Mouse (Mus musculus): ENCODE measurements at regions not wholly inside any gene's neighbourhood (a gene's known extent, or its start where the extent isn't known, plus 50 kb on each side); places are given as distances from the start of the nearest gene placed in this dataset.
A peak's percentile ranks its signal among the peaks of the same experiment; 100 is the strongest.

DNA sequence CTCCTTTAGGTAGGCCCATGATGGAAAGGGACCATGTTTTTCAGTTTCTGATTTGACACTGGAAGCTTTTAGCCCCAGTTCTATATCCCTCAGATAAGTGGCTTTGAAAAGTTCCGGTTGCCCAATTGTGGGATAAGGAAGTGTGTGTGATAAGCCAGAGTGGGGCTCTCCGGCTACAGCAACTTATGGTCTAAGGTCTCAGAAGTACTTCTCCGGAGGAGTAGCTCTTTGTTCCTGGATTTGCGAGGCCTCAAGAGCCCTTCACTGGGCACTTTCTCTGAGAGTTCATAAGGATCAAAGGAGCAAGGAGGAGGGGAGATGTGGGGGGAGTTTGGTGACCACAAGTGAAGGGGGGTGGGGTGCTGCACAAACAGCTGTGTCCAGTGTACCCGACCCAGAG, 118.3 kb upstream of the Id2 start:
- DNase-seq = no peak

DNA sequence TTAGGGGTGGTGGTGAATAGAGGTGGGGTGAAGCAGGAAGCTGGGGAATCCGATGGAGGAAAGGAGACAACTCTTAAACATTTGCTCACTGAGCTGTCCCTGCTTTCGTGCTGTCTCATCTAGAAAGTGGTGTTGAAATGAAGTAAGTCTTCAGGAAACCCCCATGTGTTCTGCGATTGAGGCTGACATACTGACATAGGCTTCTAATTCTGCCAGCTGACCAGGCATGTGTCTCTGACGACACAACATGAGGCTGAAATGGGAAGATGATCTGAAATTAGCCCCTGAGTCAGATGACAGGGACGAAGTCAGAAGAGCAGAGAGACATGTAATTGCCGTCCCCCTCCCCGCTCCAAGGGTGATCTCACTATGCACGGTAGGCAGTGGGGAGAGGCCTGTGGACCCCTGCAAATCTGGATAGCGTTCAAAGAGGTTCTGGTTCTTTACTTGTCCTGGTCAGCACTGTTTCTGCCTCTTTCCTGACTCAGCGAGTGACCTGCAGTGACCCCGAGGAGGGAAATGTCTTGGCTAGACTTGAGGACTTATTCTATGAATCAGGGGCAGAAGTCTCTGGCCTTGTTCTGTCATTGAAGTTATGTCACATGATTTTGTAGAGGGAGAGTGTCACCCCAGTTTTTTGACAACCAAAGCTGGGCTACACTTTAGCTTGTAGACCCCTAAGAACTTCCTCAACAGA, 117.0 kb upstream of the Id2 start:
- DNase-seq = peak; percentile 49

DNA sequence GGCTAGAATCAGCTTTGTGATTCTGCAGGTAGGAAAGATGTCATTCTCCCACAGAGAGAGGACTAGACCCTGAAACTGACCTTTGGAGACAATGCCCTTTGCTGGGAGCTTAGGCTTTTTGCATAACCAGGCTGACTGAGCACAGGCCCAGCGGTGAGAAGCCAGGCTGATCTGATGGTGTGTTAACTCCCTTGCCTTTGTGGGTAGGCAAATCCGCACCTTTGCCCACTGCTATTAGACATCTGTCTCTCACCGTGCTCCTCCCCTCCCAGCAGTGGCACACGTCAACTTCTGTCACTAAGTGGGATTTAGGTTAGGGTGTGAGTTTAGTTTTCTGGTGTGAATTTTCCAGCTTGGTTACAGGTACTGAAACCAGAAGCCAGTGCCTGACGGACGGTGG, 114.4 kb upstream of the Id2 start:
- no peak for DNase-seq

DNA sequence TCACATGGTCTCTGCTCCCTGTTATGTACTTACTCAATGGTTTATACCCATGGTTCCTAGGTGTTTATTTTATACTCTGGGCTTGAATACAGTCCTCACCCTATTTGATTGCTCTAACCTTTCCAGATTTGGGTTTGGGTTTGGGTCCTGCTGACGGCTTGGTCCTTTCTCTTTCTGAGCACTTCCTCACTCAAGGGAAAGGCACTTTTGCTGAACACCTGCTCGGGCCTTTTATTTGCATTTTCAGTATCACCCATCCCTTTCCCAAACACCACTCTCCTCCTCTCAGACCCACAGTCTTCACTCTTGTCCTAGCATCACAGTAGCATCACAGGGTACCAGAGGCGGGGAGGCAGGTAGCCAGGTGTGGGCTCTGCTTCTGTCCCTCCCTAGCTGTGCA, 113.7 kb upstream of the Id2 start:
- DNase-seq = no peak

DNA sequence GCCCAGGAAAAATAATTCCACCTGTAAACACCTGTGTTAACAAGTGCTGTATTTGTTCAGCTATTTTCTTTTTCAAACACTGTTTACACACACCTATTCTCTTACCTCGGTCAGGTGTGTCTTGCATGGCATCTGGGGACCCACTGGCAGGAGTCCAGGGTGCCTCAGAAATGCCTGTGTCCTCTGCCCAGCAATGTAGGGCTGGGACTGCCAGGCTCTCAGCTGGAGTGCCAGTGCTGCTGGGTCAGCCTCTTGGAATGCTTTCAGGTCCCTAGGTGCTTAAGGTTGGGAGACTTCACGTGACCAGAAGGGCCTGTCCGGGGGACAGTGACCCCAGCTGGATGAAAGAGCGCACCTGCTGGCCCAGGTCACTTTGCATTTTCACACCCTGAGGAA, 112.4 kb upstream of the Id2 start:
- peak; percentile 14 for DNase-seq

DNA sequence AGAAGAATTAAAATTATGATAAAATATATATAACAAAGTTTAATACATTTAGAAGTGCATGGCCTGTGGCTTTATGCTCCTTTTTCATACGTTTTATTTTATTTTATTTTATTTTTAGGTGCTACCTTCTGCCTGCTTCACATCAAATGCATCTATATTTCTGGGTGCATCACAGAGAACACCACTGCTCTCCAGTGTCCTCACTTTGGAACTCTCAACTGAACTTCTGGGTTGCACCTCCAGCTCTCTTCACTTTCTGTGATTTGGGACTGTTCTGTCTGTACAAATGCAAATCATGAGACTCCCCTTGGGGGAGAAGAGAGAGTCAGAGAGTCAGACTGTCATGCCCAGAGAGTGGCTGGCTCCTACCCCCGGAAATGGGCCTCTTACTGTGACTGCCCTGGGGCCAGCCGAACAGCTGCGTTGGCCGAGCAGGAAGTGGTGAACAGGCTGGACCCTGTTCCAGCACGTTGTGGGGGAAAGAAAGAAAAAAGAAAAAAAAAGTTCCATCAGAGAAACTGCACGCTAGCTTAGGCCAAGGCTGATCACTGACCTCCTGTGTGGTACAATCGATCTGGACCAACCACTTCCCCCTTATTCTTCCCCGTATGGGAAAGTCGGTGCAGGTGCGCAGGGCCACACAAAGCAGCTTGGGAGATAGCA, 111.9 kb upstream of the Id2 start:
- DNase-seq = peak; percentile 81

DNA sequence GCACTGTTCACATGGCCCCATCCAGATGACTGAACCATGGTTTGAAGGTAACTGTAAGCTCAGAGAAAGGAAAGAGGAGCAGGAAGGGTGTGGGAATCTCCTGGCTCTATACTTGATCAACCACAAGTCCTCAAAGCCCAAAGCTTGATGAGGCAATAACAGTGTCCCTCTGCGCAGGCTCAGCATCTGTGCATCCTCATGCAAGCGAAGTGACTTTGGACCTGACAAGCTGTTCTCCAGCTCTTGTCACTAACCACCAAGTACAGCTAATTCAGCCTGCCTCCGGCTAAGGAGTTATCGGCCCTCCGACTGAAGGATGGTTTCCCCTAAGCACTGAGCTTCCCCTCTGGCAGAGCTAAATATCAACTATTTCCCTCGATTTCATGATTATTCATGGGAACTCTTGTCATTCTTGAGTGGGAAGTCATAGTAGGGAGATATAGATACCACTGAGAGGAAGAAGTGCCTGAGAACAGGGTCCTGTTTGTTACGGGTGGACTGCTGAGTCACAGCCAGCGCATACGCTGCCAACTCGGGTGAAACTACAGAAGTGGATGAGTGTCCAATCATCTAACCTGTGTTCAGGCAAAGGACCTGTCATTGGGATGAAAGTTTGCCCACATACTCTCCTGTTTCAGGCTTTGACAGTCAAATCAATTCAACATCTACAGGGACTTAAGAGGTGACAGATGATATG, 106.6 kb upstream of the Id2 start:
- DNase-seq = no peak

DNA sequence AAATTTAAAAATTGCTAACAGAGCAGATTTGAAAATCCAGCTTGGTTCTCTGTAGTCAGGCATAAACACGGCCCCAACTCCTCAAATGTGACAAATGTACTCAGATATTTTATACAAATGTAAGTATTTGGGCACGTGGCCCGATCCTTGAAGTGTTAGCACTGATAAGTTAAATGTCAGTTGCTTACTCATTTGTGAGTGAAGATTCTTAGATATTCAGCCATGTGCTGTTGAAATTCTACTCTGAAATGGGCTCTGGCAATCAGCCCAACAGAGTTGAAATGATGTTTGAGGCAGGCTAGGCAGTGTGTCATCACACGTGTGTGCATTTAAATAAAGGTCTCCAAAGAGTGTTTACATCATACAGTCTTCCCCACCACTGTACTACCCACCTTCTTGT, 103.2 kb upstream of the Id2 start:
- DNase-seq = no peak

DNA sequence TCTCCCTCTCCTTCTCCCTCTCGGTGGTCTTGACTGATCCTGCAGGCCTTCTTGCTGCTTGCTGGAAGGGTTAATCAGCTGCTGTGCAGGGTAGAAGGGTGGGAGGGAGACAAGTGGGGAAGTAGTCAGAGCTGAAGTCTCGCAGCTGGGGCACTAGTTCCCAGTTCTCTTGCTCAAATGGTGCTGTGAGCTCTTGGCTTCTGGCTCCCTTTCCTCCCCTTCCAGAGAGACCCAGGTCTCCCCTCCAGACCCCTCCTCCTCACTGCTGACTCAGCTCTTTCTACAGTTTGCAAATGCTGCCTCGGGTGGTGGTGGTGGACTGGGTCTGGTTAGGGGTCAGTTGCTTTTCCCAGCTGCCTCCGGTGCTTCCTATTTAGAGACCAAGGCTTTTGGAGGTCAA, 100.8 kb upstream of the Id2 start:
- no peak for DNase-seq

DNA sequence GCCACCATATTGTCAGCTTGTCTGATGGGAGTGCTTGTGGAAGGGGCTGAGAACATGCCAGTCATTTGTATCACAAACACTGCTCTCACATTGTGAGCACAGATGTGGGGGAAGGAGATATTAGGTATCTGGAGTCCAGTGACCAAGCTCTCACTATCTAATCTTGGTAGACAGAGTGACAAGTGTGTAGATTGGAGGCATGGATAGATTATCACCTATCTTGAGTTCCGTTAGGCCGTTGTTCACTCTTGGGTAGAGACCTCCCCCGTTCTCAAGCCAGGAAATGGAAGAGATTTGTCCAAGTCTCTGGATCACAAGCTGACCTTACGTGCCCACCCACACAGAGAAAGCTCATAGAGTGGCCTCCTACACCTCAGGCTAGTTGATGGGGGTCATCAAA, 99.1 kb upstream of the Id2 start:
- no peak for DNase-seq

DNA sequence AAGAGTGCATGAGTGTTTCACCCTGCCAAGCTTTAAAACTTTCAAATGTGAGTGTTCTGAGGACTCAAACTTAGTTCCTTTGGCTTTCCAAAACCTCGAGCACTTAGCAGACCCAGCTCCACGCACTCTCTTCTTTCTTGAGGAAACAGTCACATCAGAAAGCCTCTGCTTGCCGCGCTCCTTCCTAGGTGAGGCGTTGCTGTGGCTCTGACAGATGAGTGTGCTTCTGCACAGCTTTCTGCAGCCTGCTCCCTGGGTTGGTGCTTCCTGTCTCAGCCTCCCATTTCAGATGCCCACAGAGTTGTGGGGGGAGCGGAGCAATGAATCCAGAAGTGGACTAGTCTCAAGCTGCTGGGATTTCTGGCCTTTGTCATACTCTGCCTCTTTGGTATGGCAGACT, 95.3 kb upstream of the Id2 start:
- no peak for DNase-seq

DNA sequence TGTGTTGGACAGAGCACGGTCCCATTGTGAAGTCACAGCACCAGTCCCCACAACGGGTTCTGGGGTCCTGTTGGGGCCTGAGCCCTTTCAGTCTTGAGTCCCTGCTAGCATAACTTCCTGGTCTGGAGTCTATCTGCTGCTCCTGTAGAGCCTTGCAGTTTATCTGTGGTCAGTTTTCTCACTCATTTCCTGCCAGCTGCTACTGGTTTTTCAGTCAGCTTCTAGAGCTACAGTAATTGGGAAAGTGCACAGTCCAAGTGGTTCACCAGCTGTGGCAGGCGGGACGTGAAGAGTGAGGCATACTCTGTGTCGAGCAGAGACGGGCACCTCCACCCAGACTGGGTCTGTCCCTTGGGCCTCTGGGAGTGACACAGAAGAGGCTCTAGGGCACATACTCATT, 93.4 kb upstream of the Id2 start:
- DNase-seq = peak; percentile 32

DNA sequence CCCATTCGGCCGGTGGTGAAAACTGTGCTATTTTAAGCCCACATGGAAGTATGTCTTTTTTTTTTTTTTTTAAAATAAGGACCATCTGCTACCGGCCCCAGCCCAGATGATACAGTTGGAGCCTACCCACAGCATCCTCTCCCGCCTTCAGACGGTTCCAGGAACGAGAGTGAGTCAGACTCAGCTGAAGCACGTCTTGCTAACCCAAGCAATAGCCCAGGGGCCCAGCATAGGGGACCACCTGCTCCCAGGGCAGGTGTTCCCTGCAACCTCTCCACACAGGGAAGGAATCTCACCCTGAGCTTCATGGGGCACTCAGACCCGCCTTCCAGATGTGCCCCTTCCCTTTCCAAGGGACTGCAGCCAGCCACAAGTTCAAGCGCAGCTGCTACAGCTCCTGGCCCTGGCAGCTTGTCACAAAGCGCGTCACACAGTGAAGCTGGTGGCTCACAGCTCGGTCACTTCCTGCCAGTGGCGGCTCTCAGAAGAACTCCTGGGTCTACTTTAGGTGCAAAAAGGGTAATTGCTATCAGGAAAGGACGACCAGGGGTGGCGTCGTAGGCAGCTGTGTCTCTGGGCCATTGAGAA, 92.3 kb upstream of the Id2 start:
- DNase-seq = peak; percentile 84

DNA sequence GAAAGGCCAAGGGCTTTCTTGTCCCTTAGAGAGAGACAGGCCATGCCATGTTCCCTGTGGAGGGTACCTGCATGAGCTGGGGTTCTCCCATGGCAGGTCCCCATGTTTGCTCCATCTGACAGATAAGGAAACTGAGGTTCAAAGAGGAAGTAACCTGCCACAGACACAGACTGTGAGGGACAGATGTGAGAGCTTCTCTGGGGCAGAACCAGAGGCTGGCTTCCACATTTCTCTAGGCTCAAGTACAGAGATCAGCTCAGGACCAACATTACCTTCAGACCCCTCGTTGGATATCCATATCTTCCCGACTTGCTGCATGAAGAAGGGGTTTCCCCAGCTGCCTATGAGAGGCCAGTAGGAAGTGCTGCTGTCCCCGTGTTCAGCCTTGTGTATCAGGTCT, 91.6 kb upstream of the Id2 start:
- no peak for DNase-seq

DNA sequence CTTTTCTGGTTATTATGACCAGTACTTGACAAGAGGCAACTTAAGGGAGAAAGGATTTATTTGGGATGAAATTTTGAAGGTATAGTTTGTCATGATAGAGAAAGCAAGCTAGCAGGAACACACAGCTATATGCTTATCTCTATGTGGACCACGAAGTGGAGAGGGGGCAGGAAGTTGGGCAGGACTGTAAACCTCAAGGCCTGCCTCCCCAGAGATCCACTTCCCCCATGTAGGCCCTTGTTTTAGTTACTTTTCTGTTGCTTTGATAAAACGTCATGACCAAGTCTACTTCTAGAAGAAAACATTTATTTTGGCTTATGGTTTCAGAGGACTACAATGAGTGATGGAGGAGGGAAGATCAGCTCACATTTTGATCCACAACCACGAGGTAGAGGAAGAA, 90.3 kb upstream of the Id2 start:
- no peak for DNase-seq

DNA sequence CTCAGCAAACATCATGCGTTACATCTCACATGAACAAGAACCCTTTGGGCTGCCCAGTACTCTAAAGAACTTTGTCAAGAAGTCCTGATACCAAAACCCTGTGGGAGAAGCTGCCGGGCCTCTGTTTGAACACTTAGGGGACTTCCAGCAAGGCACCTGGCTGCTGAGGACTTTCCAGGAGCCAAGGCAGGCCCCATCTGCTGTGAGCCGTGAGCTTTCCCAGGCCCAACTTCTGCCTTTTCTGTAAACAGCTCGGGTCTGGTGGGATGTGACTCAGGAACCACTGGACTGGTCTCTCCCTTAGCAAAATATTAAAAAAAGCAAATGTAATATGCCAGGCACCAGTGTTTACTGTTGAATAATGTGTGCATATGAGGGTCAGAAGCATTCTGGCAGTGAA, 85.7 kb upstream of the Id2 start:
- DNase-seq = no peak

DNA sequence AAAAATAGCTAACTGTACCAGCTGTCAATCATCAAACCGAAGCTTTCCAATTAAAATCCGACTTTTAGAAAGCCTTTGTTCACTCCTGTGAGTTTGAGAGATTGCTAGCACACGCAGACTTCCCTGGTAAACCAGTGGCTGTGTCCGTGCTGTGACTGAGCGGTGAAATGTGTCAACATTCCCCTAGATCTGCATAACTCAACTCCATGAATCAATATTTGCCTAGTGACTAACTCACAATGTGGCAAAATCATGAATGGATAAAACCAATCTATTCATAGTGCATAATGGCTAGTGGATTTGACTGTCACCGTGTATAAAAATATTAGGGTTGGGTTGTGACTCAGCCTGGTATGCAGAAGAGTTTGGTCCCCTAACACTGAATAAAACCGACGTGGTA, 84.4 kb upstream of the Id2 start:
- DNase-seq = no peak

DNA sequence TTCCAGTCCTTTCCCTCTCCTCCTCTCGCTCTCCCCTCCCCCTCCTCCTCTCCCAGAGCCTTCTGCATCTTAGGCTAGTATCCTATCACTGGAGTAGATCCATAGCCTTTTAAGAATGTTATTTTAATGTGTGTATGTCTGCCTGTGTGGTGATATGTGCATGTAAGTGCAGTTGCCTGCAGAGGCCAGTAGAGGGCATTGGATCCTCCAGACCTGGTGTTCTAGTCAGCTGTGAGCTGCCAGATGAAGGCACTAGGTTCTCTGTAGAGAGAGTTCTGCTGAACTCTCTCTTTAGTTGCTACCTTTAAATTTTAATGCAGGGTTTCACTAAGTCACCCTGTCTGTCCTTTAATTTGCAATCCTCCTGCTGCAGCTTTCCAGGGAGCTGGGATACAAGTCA, 83.9 kb upstream of the Id2 start:
- DNase-seq = no peak

DNA sequence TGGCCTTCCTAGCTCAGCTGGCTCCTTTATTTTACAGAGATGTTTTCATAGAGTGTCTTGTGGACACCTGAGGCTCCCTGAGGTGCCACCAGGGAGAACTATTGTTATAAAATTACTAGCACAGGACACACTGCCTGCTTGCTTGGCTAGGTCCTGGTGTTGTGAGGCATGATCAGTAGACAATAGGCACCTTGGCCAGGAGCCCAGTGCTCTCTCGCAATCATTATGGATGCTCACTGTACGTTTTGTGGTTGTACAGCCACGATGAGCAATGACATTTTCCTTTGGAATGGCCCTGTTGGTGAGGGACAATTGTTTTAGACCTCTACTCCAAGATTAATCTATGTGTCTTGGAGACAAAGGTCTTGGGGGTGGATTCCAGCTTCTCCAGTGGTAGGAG, 83.3 kb upstream of the Id2 start:
- DNase-seq = no peak

DNA sequence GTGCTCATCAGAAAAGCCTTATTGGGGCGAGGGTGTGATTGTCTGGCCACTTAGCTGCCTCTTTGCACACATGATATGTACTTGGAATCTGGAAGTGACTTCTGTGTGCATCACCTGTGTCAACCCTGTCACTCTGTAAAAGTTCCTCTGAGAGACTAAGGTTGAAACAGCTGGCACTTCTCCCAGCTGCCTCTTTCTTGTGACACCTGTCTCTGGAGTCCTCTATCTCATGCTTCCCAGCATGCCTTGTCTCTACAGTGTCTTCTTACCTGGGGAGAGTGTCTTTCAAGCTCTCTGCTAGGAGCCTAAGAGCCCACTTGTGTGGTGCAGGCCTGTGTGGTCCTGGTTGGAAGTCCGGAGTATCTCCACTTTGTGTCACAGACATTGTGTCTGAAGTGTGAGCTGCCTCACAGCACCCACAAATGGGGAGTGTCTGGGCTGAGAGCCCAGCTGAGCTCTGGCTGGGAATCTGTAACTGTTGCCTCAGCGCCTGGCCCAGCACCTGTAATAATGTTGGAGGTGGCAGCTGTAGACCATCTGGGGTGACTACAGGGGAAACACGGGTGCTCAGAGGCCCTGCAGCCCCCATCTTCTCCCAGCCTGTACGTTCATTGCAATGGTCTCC, 81.7 kb upstream of the Id2 start:
- peak; percentile 48 for DNase-seq

DNA sequence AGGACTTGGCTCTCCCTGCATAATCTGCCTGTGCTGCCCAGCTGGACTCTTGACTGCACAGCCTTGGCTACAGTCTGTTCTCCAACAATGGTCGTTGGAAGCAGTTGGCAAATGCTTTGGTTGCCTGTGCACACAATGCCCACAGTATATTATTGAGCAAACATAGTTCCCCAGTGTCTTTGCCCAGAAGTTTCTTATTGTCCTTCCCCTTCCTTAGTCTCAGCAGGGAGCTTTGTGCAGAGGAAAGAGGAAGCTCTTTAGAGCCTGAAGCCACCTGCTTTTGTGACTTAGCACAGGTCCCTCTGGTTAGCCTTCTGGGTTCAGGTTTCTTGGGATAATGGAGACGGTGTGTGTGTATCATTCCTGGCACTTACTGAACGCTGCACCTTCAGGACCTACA, 80.9 kb upstream of the Id2 start:
- DNase-seq = peak; percentile 24

DNA sequence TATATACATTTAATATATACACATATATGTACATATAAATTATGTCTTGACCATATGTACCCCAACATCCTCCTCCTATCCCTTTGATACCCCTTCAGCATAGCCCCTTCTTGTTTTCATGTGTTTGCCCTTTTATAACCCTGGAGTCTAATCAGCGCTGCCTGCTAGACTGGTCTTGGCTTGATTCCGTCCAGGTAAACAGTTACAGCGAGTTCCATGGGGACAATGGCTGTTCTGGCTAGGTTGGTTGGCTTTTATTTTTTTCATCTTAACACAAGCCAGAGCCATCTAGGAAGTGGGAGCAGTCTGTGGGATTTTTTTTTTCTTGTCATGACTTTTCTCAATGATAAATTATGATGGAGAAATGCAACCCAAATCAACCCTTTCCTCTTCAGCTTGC, 79.6 kb upstream of the Id2 start:
- DNase-seq = no peak

DNA sequence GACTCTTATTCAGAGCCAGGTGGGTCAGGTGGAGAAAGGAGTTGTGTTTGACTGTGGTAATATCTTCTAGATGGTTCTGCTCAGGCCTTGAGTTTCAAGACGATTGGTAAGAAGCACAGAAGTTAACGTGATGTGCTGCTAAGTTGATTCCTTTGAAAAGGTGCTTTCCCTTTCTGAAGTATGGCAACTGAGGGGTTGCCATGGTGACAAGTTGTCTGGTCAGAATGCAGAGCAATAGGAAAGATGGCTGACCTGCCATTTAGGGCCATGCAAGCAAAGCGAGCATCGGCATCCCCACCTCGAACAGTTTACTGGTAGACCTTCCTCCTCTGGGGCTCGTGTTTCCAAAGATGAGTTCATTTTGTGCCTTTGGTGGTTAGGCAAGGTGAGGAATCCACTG, 76.1 kb upstream of the Id2 start:
- DNase-seq = no peak

DNA sequence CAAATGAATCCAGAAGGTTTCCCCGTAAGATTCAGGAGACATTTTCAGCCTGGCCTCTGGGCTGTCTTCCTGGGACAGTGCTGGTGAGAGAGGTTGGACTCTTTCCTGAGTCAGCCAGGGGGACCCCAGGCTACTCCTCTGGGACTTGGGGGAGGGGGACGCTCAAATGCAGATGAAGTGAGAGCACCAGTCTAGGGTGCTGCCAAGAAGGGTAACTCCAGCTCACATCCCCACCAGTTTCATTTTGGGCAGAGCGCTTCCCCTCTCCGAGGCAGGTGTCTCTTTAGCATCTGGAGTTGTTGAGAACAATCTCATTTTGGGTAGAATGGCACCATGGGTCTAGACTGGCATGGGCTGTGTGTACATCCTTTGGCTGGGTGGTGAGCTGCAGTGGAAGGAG, 75.5 kb upstream of the Id2 start:
- DNase-seq = no peak
